Mouse (Mus musculus) intestine, embryonic 15.5 days (tissue): Measurements from ENCODE around the gene Dcps. TPM values are rescaled to one million over a fixed set of nuclear protein-coding genes. Genes with fewer than 3 reads are reported as not detected.
A peak's percentile ranks its signal among the peaks of the same experiment; 100 is the strongest.

Experiments
- ATAC-seq: fragments of 200-750 bp; cut with Nextera tagmentation; 2 replicates; pipeline ENCODE4 v1.8.0; 2017; ENCODE audit warnings: moderate TSS enrichment, moderate library complexity
- H3K27ac ChIP-seq: fragments of 300-500 bp; sonication (generic); 2 replicates; pipeline ENCODE4 v1.5.1; 2015; ENCODE audit warnings: mild to moderate bottlenecking, inconsistent platforms
- H3K27me3 ChIP-seq: fragments of 300-500 bp; sonication (generic); replicated peaks from 2 replicates; pipeline ENCODE4 v1.6.1; 2015; ENCODE audit warnings: inconsistent platforms
- H3K36me3 ChIP-seq: fragments of 300-500 bp; sonication (generic); 2 replicates; pipeline ENCODE4 v1.6.1; 2015; ENCODE audit warnings: inconsistent platforms
- H3K4me1 ChIP-seq: fragments of 300-500 bp; sonication (generic); replicated peaks from 2 replicates; pipeline ENCODE4 v1.6.1; 2015; ENCODE audit warnings: inconsistent platforms
- H3K4me2 ChIP-seq: fragments of 300-500 bp; sonication (generic); replicated peaks from 2 replicates; pipeline ENCODE4 v1.6.1; 2015; ENCODE audit warnings: mild to moderate bottlenecking, inconsistent platforms
- H3K4me3 ChIP-seq: fragments of 300-500 bp; sonication (generic); replicated peaks from 2 replicates; pipeline ENCODE4 v1.5.1; 2015; ENCODE audit warnings: inconsistent platforms
- H3K9ac ChIP-seq: fragments of 300-500 bp; sonication (generic); 2 replicates; pipeline ENCODE4 v1.6.1; 2015; ENCODE audit warnings: inconsistent platforms
- H3K9me3 ChIP-seq: fragments of 300-500 bp; sonication (generic); 2 replicates; pipeline ENCODE4 v1.6.1; 2016; ENCODE audit warnings: inconsistent platforms
- WGBS: fragments of 180-500 bp; shearing (Covaris S2); methylation state at CpG from one replicate; pipeline ENCODE4 v1.1.7; 2015; 5-methylcytosine and 5-hydroxymethylcytosine counted together
- polyA plus RNA-seq: library from polyadenylated mRNA; unstranded; fragments of >200 nt; fragmentation: Nextera tagmentation; extraction: Ambion mirVana; gene quantifications from 2 replicates; pipeline ENCODE4 v1.2.1, GENCODE M21; 2015

Dcps gene
- polyA plus RNA-seq, 1 experiment from 2014 or later, result 87.1 TPM

- no peaks in the 10 kb centered on the region for H3K4me1 ChIP-seq
- ATAC-seq, result no peak
- no peak overlapping the region for H3K9ac ChIP-seq
- no peaks in the 10 kb centered on the region for H3K9me3 ChIP-seq
- H3K27me3 ChIP-seq, result no peaks in the 10 kb centered on the region
- WGBS, result 73% methylated on average over 1 of the region's 1 CpGs
- no peaks in the 10 kb centered on the region for H3K36me3 ChIP-seq
- no peak overlapping the region for H3K4me3 ChIP-seq
- H3K4me2 ChIP-seq, result no peak overlapping the region
- H3K27ac ChIP-seq, result no peak overlapping the region
Measured at GRCm38 (mm10) chr9:35095726-35096125, 80.1 kb downstream of the Dcps start.

DNA sequence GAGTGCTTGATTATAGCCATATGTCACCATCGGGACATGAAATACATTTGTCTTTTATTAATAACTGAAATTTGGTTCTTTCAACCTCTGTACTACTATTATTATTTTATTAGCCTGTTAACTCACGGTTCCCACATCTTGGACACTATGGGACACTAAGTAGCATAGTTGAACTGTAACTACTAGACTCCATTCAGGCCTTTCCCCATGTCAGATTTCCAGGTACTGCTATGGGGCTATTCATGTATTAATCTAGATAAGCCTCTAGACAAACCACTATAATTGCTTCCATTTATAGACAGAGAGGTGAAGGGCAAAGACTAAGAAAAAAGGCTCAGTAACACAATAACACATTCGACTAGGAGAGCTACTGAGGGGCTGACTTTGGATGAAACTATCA lies 82.5 kb downstream of the Dcps start:
- H3K9ac ChIP-seq, result no peak overlapping the region
- no peaks in the 10 kb centered on the region for H3K27me3 ChIP-seq
- no peak overlapping the region for H3K27ac ChIP-seq
- peak; percentile 88 for ATAC-seq
- no peak overlapping the region for H3K4me2 ChIP-seq
- no peaks in the 10 kb centered on the region for H3K4me1 ChIP-seq
- no peak overlapping the region for H3K4me3 ChIP-seq
- no peaks in the 10 kb centered on the region for H3K36me3 ChIP-seq
- WGBS, result 77% methylated on average over 3 of the region's 3 CpGs
- no peaks in the 10 kb centered on the region for H3K9me3 ChIP-seq

DNA sequence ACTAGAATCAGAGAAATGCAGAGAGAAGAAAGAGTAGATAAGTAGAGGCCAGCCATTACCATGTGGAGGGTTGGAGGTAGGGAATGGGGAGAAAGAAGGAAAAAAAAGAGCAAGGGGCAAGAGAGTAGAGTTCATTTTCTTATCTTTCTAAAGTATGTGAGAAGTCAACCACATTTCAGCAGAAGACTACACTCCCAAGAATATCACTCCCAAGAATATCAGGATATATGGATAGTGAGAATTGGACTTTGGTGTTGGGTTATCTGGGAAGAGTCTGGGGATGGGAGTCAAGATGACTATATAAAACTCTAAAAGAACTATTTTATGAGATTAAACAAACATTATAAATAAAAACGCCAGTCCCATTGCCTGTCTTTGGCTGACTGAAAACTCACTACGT lies 83.0 kb downstream of the Dcps start:
- WGBS, result 76% methylated on average over 2 of the region's 2 CpGs
- Histone ChIP-seq H3K27ac (no peak overlapping the region), H3K9ac (no peak overlapping the region), H3K9me3 (no peaks in the 10 kb centered on the region), H3K4me3 (no peak overlapping the region), H3K27me3 (no peaks in the 10 kb centered on the region), H3K4me2 (no peak overlapping the region), H3K4me1 (no peaks in the 10 kb centered on the region), H3K36me3 (no peaks in the 10 kb centered on the region)
- peak; percentile 81 for ATAC-seq

Other genes with a start within 250 kb of the Dcps start
- gene St3gal4, start 56.8 kb downstream of the Dcps start, polyA plus RNA-seq, result 146 and 161 TPM in 2 replicates
- gene Srpr, start 24.1 kb upstream of the Dcps start, polyA plus RNA-seq, result 135 and 137 TPM in 2 replicates
- gene Tirap, start 24.2 kb upstream of the Dcps start, polyA plus RNA-seq, result 13.2 and 13.9 TPM in 2 replicates
- gene Foxred1, start 35.0 kb upstream of the Dcps start, polyA plus RNA-seq, result 42.0 and 42.4 TPM in 2 replicates
- 52.7 and 52.8 TPM in 2 replicates for gene Fam118b, start 91.7 kb upstream of the Dcps start, polyA plus RNA-seq
- gene Rpusd4, start 91.8 kb upstream of the Dcps start, polyA plus RNA-seq, result 31.0 and 33.8 TPM in 2 replicates
- gene Cdon, start 245.1 kb upstream of the Dcps start, polyA plus RNA-seq, result 6.6 and 8.2 TPM in 2 replicates